Mouse (Mus musculus): Measurements from ENCODE around the gene Cped1. TPM values are rescaled to one million over a fixed set of nuclear protein-coding genes. Genes with fewer than 3 reads are reported as not detected.

Gene Cped1
- polyA plus RNA-seq, 1 experiment from 2014 or later: 10.4 TPM

DNA sequence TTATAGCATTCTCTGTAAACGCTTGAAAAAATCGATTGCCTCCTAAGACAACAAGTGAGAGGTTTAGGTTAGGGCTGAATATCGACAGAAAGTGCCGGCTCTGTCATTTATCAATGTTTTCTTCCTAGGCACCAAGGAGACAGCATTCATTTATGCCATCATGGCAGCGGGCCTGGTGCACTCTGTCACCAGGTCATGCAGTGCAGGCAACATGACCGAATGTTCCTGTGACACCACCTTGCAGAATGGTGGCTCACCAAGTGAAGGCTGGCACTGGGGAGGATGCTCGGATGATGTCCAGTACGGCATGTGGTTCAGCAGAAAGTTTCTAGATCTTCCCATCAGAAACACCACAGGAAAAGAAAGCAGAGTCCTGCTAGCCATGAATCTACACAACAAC, 305.1 kb downstream of the Cped1 start:
- Histone ChIP-seq H3K27ac (replicated peaks) (no peak overlapping the region), H3K9me3 (ENCODE audit: control insufficient read depth, low read length) (no peaks in the 10 kb centered on the region), H3K4me2 (replicated peaks; ENCODE audit: low read depth) (0 out of 2 replicates have a peak overlapping the region, but pooled peaks have one; percentile 5), H3K27me3 (ENCODE audit: control insufficient read depth, insufficient read depth, low read length) (no peaks in the 10 kb centered on the region), H3K9ac (ENCODE audit: low read length) (no peak overlapping the region), H3K36me3 (ENCODE audit: control insufficient read depth, insufficient read depth, low read length) (no peaks in the 10 kb centered on the region), H3K4me1 (replicated peaks; ENCODE audit: control insufficient read depth, insufficient read depth) (peaks cover 3% of the 10 kb centered on the region; the same call in 1 of the 2 replicates), H3K4me3 (ENCODE audit: low read depth, low read length) (no peak overlapping the region)
- ATAC-seq (ENCODE audit: low FRiP score, low TSS enrichment) (no peak), DNase-seq (ENCODE audit: low spot score) (no peak)
- TF ChIP-seq EP300 (optimal IDR thresholded peaks at IDR 0.05) (no peak), CTCF (IDR thresholded peaks at IDR 0.05; ENCODE audit: low read depth) (no peak)
- WGBS: 71% methylated on average over 8 of the region's 8 CpGs

DNA sequence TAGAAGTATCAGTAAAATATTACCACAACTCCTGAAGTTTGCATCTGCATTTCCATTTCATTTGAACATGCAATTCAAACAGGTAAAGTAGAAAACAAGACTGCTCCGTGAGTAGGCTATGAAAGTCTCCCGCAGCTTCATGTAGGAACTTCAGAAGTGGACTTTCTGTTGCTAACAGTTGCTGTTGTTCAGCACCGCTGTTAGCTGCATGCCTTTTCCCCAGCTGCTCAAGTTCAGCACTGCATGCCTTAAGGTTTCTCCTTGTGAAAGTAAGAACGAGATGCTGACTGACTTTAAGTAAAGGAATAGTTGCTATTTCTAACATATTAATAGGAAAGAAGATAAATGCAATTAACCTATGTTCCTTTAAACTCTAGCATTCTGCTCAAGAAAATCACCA, 306.3 kb downstream of the Cped1 start:
- Histone ChIP-seq H3K9me3 (ENCODE audit: control insufficient read depth, low read length) (no peaks in the 10 kb centered on the region), H3K27ac (replicated peaks) (no peak overlapping the region), H3K9ac (ENCODE audit: low read length) (no peak overlapping the region), H3K4me3 (ENCODE audit: low read depth, low read length) (no peak overlapping the region), H3K4me2 (replicated peaks; ENCODE audit: low read depth) (no peak overlapping the region), H3K4me1 (replicated peaks; ENCODE audit: control insufficient read depth, insufficient read depth) (peaks cover 3% of the 10 kb centered on the region; the same call in 1 of the 2 replicates), H3K27me3 (ENCODE audit: control insufficient read depth, insufficient read depth, low read length) (no peaks in the 10 kb centered on the region), H3K36me3 (ENCODE audit: control insufficient read depth, insufficient read depth, low read length) (no peaks in the 10 kb centered on the region)
- WGBS: 41% methylated on average over 4 of the region's 4 CpGs
- ATAC-seq (ENCODE audit: low FRiP score, low TSS enrichment) (no peak), DNase-seq (ENCODE audit: low spot score) (no peak)
- TF ChIP-seq EP300 (optimal IDR thresholded peaks at IDR 0.05): no peak
- TF ChIP-seq CTCF (IDR thresholded peaks at IDR 0.05; ENCODE audit: low read depth): no peak

DNA sequence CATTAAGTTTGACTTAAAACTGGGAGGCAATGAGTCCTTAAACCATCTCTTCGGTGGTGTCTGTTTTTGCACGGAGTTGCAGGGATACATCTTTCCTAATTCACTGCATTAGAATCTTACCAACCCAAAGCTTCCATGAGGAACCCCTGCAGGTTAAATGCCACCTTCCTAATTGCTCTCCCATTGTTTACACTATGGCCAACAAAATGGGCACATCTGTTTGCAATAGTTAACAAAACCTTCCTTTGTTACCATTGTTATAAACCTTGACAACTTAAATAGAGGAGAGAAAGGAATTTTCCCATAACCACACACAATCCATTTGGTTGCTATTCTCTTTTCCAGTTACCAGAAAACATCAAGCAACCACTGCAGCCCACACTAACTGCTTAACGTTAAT, 308.2 kb downstream of the Cped1 start:
- DNase-seq (ENCODE audit: low spot score) (no peak), ATAC-seq (ENCODE audit: low FRiP score, low TSS enrichment) (no peak)
- H3K27me3 ChIP-seq (ENCODE audit: control insufficient read depth, insufficient read depth, low read length): no peaks in the 10 kb centered on the region
- no peak overlapping the region for H3K27ac ChIP-seq (replicated peaks)
- H3K9me3 ChIP-seq (ENCODE audit: control insufficient read depth, low read length): no peaks in the 10 kb centered on the region
- WGBS: 69% methylated on average over 3 of the region's 3 CpGs
- H3K4me3 ChIP-seq (ENCODE audit: low read depth, low read length): no peak overlapping the region
- H3K9ac ChIP-seq (ENCODE audit: low read length): no peak overlapping the region
- H3K36me3 ChIP-seq (ENCODE audit: control insufficient read depth, insufficient read depth, low read length): no peaks in the 10 kb centered on the region
- no peak for TF ChIP-seq EP300 (optimal IDR thresholded peaks at IDR 0.05)
- no peak for TF ChIP-seq CTCF (IDR thresholded peaks at IDR 0.05; ENCODE audit: low read depth)
- no peak overlapping the region for H3K4me2 ChIP-seq (replicated peaks; ENCODE audit: low read depth)
- no peaks in the 10 kb centered on the region for H3K4me1 ChIP-seq (replicated peaks; ENCODE audit: control insufficient read depth, insufficient read depth)

DNA sequence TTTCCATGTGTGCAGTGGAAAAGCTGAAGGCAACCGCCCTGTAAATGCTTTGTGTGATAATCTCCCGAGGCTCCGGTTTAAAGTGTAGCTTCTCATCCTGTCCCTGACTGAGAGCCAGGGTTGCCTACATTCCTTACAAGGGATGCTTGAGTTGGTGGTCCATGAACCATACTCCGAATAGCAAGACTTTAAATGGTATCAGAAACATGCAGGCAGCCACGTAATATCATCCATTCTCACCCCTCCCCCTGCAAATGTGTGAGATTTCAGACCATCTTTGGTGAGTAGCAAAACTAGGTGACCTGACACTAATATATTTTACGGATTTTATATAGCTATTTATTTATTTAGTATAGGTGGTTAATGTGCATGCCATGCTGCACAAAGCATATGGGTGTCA, 311.3 kb downstream of the Cped1 start:
- no peak for TF ChIP-seq CTCF (IDR thresholded peaks at IDR 0.05; ENCODE audit: low read depth)
- no peak for TF ChIP-seq EP300 (optimal IDR thresholded peaks at IDR 0.05)
- no peaks in the 10 kb centered on the region for H3K36me3 ChIP-seq (ENCODE audit: control insufficient read depth, insufficient read depth, low read length)
- H3K4me1 ChIP-seq (replicated peaks; ENCODE audit: control insufficient read depth, insufficient read depth): no peaks in the 10 kb centered on the region
- no peak for ATAC-seq (ENCODE audit: low FRiP score, low TSS enrichment)
- DNase-seq (ENCODE audit: low spot score): no peak
- WGBS: 54% methylated on average over 6 of the region's 6 CpGs
- H3K4me3 ChIP-seq (ENCODE audit: low read depth, low read length): no peak overlapping the region
- H3K9me3 ChIP-seq (ENCODE audit: control insufficient read depth, low read length): no peaks in the 10 kb centered on the region
- no peak overlapping the region for H3K27ac ChIP-seq (replicated peaks)
- H3K9ac ChIP-seq (ENCODE audit: low read length): no peak overlapping the region
- no peak overlapping the region for H3K4me2 ChIP-seq (replicated peaks; ENCODE audit: low read depth)
- no peaks in the 10 kb centered on the region for H3K27me3 ChIP-seq (ENCODE audit: control insufficient read depth, insufficient read depth, low read length)

DNA sequence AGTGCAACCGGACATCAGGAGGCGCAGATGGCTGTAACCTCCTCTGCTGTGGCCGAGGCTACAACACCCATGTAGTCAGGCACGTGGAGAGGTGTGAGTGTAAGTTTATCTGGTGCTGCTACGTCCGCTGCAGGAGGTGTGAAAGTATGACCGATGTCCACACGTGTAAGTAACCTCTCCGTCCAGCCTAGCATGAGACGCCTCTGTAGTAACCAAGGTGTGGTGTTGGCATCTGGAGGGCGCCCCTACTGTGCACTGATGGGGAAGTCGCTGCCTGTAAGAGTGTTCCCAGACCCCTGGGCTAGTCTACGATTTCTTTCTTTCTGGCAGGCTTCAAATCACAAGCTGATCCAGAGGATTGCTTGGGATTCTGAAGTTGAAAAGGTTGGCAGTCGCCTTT, 312.3 kb downstream of the Cped1 start:
- WGBS: 49% methylated on average over 14 of the region's 14 CpGs
- peak overlapping the region; percentile 32 for H3K4me2 ChIP-seq (replicated peaks; ENCODE audit: low read depth)
- no peaks in the 10 kb centered on the region for H3K4me1 ChIP-seq (replicated peaks; ENCODE audit: control insufficient read depth, insufficient read depth)
- no peaks in the 10 kb centered on the region for H3K9me3 ChIP-seq (ENCODE audit: control insufficient read depth, low read length)
- H3K4me3 ChIP-seq (ENCODE audit: low read depth, low read length): no peak overlapping the region
- H3K27me3 ChIP-seq (ENCODE audit: control insufficient read depth, insufficient read depth, low read length): no peaks in the 10 kb centered on the region
- no peak overlapping the region; the same call in 1 of the 2 replicates for H3K27ac ChIP-seq (replicated peaks)
- no peaks in the 10 kb centered on the region for H3K36me3 ChIP-seq (ENCODE audit: control insufficient read depth, insufficient read depth, low read length)
- DNase-seq (ENCODE audit: low spot score) (no peak), ATAC-seq (ENCODE audit: low FRiP score, low TSS enrichment) (no peak)
- TF ChIP-seq EP300 (optimal IDR thresholded peaks at IDR 0.05) (no peak), CTCF (IDR thresholded peaks at IDR 0.05; ENCODE audit: low read depth) (no peak)
- H3K9ac ChIP-seq (ENCODE audit: low read length): no peak overlapping the region

Other genes with a start within 250 kb of the Cped1 start
- gene Tspan12, start 133.4 kb upstream of the Cped1 start, polyA plus RNA-seq (2015; fragmentation: Nextera tagmentation; extraction: Ambion mirVana): 25.0 TPM in 2 replicates
- 19.8 and 21.2 TPM in 2 replicates for gene Ing3, start 36.3 kb upstream of the Cped1 start, polyA plus RNA-seq (2015; fragmentation: Nextera tagmentation; extraction: Ambion mirVana)